Mouse (Mus musculus) c-Kit-positive CD71-positive TER-119-positive erythroid progenitor cells, embryonic 14.5 days (primary cell): ENCODE data around the gene Edem3.

ENCODE experiments used
- DNase-seq: peaks from one replicate; pipeline ENCODE4 v3.0.0-alpha.2; 2013; ENCODE audit warnings: low spot score

The Edem3 gene

GRCm38 (mm10) chr1:151864326-151864725 lies 109.2 kb downstream of the Edem3 start:
- no peak for DNase-seq
